Mouse (Mus musculus): ENCODE data around the gene Ankrd63. TPM values are rescaled to one million over a fixed set of nuclear protein-coding genes. Genes with fewer than 3 reads are reported as not detected.
A peak's percentile ranks its signal among the peaks of the same experiment; 100 is the strongest.

Ankrd63 gene
- polyA plus RNA-seq, 1 experiment from 2014 or later, result 0.06 TPM

- Histone ChIP-seq H3K9me3 (replicated peaks; ENCODE audit: control insufficient read depth, low read length) (no peaks in the 10 kb centered on the region), H3K36me3 (ENCODE audit: control insufficient read depth, insufficient read depth, low read length) (no peaks in the 10 kb centered on the region), H3K27me3 (ENCODE audit: control insufficient read depth, insufficient read depth, low read length) (peaks cover 64% of the 10 kb centered on the region), H3K4me3 (replicated peaks; ENCODE audit: low read length) (no peak overlapping the region), H3K9ac (ENCODE audit: low read length) (no peak overlapping the region), H3K4me2 (ENCODE audit: low read depth, low read length) (no peak overlapping the region), H3K4me1 (ENCODE audit: control insufficient read depth, insufficient read depth, low read length) (peaks cover 34% of the 10 kb centered on the region), H3K27ac (ENCODE audit: low read length) (no peak overlapping the region)
- 18% methylated on average over 5 of the region's 5 CpGs for WGBS
- no peak for ATAC-seq (ENCODE audit: insufficient read depth, low FRiP score)
These were observed 2.6 kb downstream of the Ankrd63 start for GRCm38 (mm10) chr2:118701161-118701560.

GRCm38 (mm10) chr2:118700179-118701062 lies 3.3 kb downstream of the Ankrd63 start:
- H3K4me3 ChIP-seq (replicated peaks; ENCODE audit: low read length), result peak overlapping the region; percentile 32
- H3K4me1 ChIP-seq (ENCODE audit: control insufficient read depth, insufficient read depth, low read length), result peaks cover 34% of the 10 kb centered on the region
- no peak for ATAC-seq (ENCODE audit: insufficient read depth, low FRiP score)
- 3% methylated on average over 32 of the region's 32 CpGs for WGBS
- peaks cover 59% of the 10 kb centered on the region for H3K27me3 ChIP-seq (ENCODE audit: control insufficient read depth, insufficient read depth, low read length)
- no peaks in the 10 kb centered on the region for H3K36me3 ChIP-seq (ENCODE audit: control insufficient read depth, insufficient read depth, low read length)
- H3K4me2 ChIP-seq (ENCODE audit: low read depth, low read length), result peak overlapping the region; percentile 45
- H3K9me3 ChIP-seq (replicated peaks; ENCODE audit: control insufficient read depth, low read length), result no peaks in the 10 kb centered on the region
- peak overlapping the region; percentile 6; the same call in 1 of the 2 replicates for H3K9ac ChIP-seq (ENCODE audit: low read length)
- H3K27ac ChIP-seq (ENCODE audit: low read length), result no peak overlapping the region

- no peak overlapping the region for H3K27ac ChIP-seq (ENCODE audit: low read length)
These were observed 5.8 kb downstream of the Ankrd63 start for GRCm38 (mm10) chr2:118697955-118698354.

GRCm38 (mm10) chr2:118697311-118697877 lies 6.4 kb downstream of the Ankrd63 start:
- Histone ChIP-seq H3K27me3 (ENCODE audit: control insufficient read depth, insufficient read depth, low read length) (peaks cover 29% of the 10 kb centered on the region), H3K9ac (ENCODE audit: low read length) (no peak overlapping the region), H3K4me2 (ENCODE audit: low read depth, low read length) (no peak overlapping the region), H3K36me3 (ENCODE audit: control insufficient read depth, insufficient read depth, low read length) (no peaks in the 10 kb centered on the region), H3K4me1 (ENCODE audit: control insufficient read depth, insufficient read depth, low read length) (peaks cover 18% of the 10 kb centered on the region), H3K27ac (ENCODE audit: low read length) (no peak overlapping the region), H3K4me3 (replicated peaks; ENCODE audit: low read length) (no peak overlapping the region), H3K9me3 (replicated peaks; ENCODE audit: control insufficient read depth, low read length) (no peaks in the 10 kb centered on the region)
- no peak for ATAC-seq (ENCODE audit: insufficient read depth, low FRiP score)
- WGBS, result 42% methylated on average over 5 of the region's 5 CpGs

More at GRCm38 (mm10) chr2:118697955-118698354, 5.8 kb downstream of the Ankrd63 start:
- WGBS, result 46% methylated on average over 7 of the region's 7 CpGs
- Histone ChIP-seq H3K27me3 (ENCODE audit: control insufficient read depth, insufficient read depth, low read length) (peaks cover 35% of the 10 kb centered on the region), H3K9me3 (replicated peaks; ENCODE audit: control insufficient read depth, low read length) (no peaks in the 10 kb centered on the region), H3K4me2 (ENCODE audit: low read depth, low read length) (no peak overlapping the region), H3K36me3 (ENCODE audit: control insufficient read depth, insufficient read depth, low read length) (no peaks in the 10 kb centered on the region), H3K4me1 (ENCODE audit: control insufficient read depth, insufficient read depth, low read length) (peaks cover 23% of the 10 kb centered on the region), H3K9ac (ENCODE audit: low read length) (no peak overlapping the region), H3K4me3 (replicated peaks; ENCODE audit: low read length) (no peak overlapping the region)
- no peak for ATAC-seq (ENCODE audit: insufficient read depth, low FRiP score)

GRCm38 (mm10) chr2:118696451-118697308 lies 7.1 kb downstream of the Ankrd63 start:
- Histone ChIP-seq H3K27ac (ENCODE audit: low read length) (no peak overlapping the region), H3K9ac (ENCODE audit: low read length) (no peak overlapping the region), H3K4me3 (replicated peaks; ENCODE audit: low read length) (no peak overlapping the region), H3K4me2 (ENCODE audit: low read depth, low read length) (no peak overlapping the region), H3K9me3 (replicated peaks; ENCODE audit: control insufficient read depth, low read length) (no peaks in the 10 kb centered on the region), H3K4me1 (ENCODE audit: control insufficient read depth, insufficient read depth, low read length) (peaks cover 16% of the 10 kb centered on the region), H3K36me3 (ENCODE audit: control insufficient read depth, insufficient read depth, low read length) (no peaks in the 10 kb centered on the region), H3K27me3 (ENCODE audit: control insufficient read depth, insufficient read depth, low read length) (peaks cover 22% of the 10 kb centered on the region)
- ATAC-seq (ENCODE audit: insufficient read depth, low FRiP score), result no peak
- WGBS, result 33% methylated on average over 21 of the region's 21 CpGs

- H3K36me3 ChIP-seq (ENCODE audit: control insufficient read depth, insufficient read depth, low read length), result no peaks in the 10 kb centered on the region
- 22% methylated on average over 11 of the region's 11 CpGs for WGBS
- no peak overlapping the region for H3K27ac ChIP-seq (ENCODE audit: low read length)
- ATAC-seq (ENCODE audit: insufficient read depth, low FRiP score), result no peak
- H3K4me1 ChIP-seq (ENCODE audit: control insufficient read depth, insufficient read depth, low read length), result peaks cover 14% of the 10 kb centered on the region
- H3K27me3 ChIP-seq (ENCODE audit: control insufficient read depth, insufficient read depth, low read length), result peaks cover 13% of the 10 kb centered on the region
- H3K9ac ChIP-seq (ENCODE audit: low read length), result no peak overlapping the region
- no peak overlapping the region for H3K4me3 ChIP-seq (replicated peaks; ENCODE audit: low read length)
- H3K9me3 ChIP-seq (replicated peaks; ENCODE audit: control insufficient read depth, low read length), result no peaks in the 10 kb centered on the region
- H3K4me2 ChIP-seq (ENCODE audit: low read depth, low read length), result no peak overlapping the region
These were observed 8.0 kb downstream of the Ankrd63 start for GRCm38 (mm10) chr2:118695677-118696232.

- no peak for ATAC-seq (ENCODE audit: insufficient read depth, low FRiP score)
- Histone ChIP-seq H3K27me3 (ENCODE audit: control insufficient read depth, insufficient read depth, low read length) (0 out of 2 replicates have a peak, but pooled peaks cover 3% of the 10 kb centered on the region), H3K4me1 (ENCODE audit: control insufficient read depth, insufficient read depth, low read length) (0 out of 2 replicates have a peak, but pooled peaks cover 10% of the 10 kb centered on the region), H3K9me3 (replicated peaks; ENCODE audit: control insufficient read depth, low read length) (no peaks in the 10 kb centered on the region), H3K36me3 (ENCODE audit: control insufficient read depth, insufficient read depth, low read length) (no peaks in the 10 kb centered on the region), H3K4me2 (ENCODE audit: low read depth, low read length) (no peak overlapping the region), H3K4me3 (replicated peaks; ENCODE audit: low read length) (no peak overlapping the region), H3K27ac (ENCODE audit: low read length) (no peak overlapping the region), H3K9ac (ENCODE audit: low read length) (no peak overlapping the region)
- 82% methylated on average over 19 of the region's 19 CpGs for WGBS
These were observed 10.3 kb downstream of the Ankrd63 start for GRCm38 (mm10) chr2:118693370-118693966.

- Histone ChIP-seq H3K4me1 (ENCODE audit: control insufficient read depth, insufficient read depth, low read length) (no peaks in the 10 kb centered on the region), H3K9ac (ENCODE audit: low read length) (no peak overlapping the region), H3K36me3 (ENCODE audit: control insufficient read depth, insufficient read depth, low read length) (no peaks in the 10 kb centered on the region), H3K27ac (ENCODE audit: low read length) (no peak overlapping the region), H3K4me2 (ENCODE audit: low read depth, low read length) (no peak overlapping the region), H3K9me3 (replicated peaks; ENCODE audit: control insufficient read depth, low read length) (no peaks in the 10 kb centered on the region), H3K4me3 (replicated peaks; ENCODE audit: low read length) (no peak overlapping the region), H3K27me3 (ENCODE audit: control insufficient read depth, insufficient read depth, low read length) (no peaks in the 10 kb centered on the region)
- 82% methylated on average over 10 of the region's 10 CpGs for WGBS
- no peak for ATAC-seq (ENCODE audit: insufficient read depth, low FRiP score)
These were observed 13.9 kb downstream of the Ankrd63 start for GRCm38 (mm10) chr2:118689875-118690274.

Data from stomach, embryonic 16.5 days (tissue).